Mouse (Mus musculus) mouse embryonic stem cell (cell line): Measurements from ENCODE around the gene Tmem115.

Experiments
- in situ Hi-C, 2 experiments: fragments of 300-500 bp; cut with MboI; formaldehyde crosslinking; loops; 1 replicate in 1 of 2; 3 replicates in 1 of 2; pipeline ENCODE4 v1.14.3; 2019 to 2020; ENCODE audit warnings: low sequenced_read_pairs in 2 of 2, low pct_unique_long_range_greater_than_20kb in 1 of 2, mixed read lengths in 1 of 2; ENCODE audit not compliant: unreplicated experiment in 1 of 2

Tmem115 gene

GRCm38 (mm10) chr9:107514303-107514955 is 19.3 kb upstream of the Tmem115 start:
- in situ Hi-C loops, result loop anchor here (5.0 kb wide), 2 partner anchors 142 to 157 kb away; no protein-coding TSS in a partner anchor

GRCm38 (mm10) chr9:107520331-107520730 is 13.4 kb upstream of the Tmem115 start:
- in situ Hi-C loops, result no loop called here

- in situ Hi-C loops, result no loop called here
These were observed 12.6 kb upstream of the Tmem115 start for GRCm38 (mm10) chr9:107521190-107521589.

- in situ Hi-C loops, result no loop called here
These were observed 11.9 kb upstream of the Tmem115 start for GRCm38 (mm10) chr9:107521711-107522399.

- in situ Hi-C loops, result no loop called here
These were observed 11.4 kb upstream of the Tmem115 start for GRCm38 (mm10) chr9:107522400-107522711.

- in situ Hi-C loops, result no loop called here
These were observed 7.3 kb upstream of the Tmem115 start for GRCm38 (mm10) chr9:107526198-107527026.

GRCm38 (mm10) chr9:107534408-107535202 is 860 bp downstream of the Tmem115 start:
- in situ Hi-C loops, result no loop called here

- in situ Hi-C loops, result no loop called here
These were observed 4.5 kb downstream of the Tmem115 start for GRCm38 (mm10) chr9:107538231-107538630.

- in situ Hi-C loops, result no loop called here
These were observed 5.0 kb downstream of the Tmem115 start for GRCm38 (mm10) chr9:107538711-107539110.

GRCm38 (mm10) chr9:107539940-107540339 is 6.2 kb downstream of the Tmem115 start:
- in situ Hi-C loops, result no loop called here

GRCm38 (mm10) chr9:107540420-107540819 is 6.7 kb downstream of the Tmem115 start:
- in situ Hi-C loops, result no loop called here

- in situ Hi-C loops, result no loop called here
These were observed 7.3 kb downstream of the Tmem115 start for GRCm38 (mm10) chr9:107541005-107541404.

GRCm38 (mm10) chr9:107541474-107542351 is 8.0 kb downstream of the Tmem115 start, which contains the start of the genes Cyb561d2 and Nprl2:
Gene Cyb561d2, minus strand, starts transcription at chr9:107542193.
Gene Nprl2, plus strand, starts transcription at chr9:107542226.
- in situ Hi-C loops, result no loop called here

GRCm38 (mm10) chr9:107542352-107542686 is 8.6 kb downstream of the Tmem115 start:
- in situ Hi-C loops, result no loop called here

GRCm38 (mm10) chr9:107542721-107543120 is 9.0 kb downstream of the Tmem115 start:
- in situ Hi-C loops, result no loop called here

- in situ Hi-C loops, result no loop called here
These were observed 9.6 kb downstream of the Tmem115 start for GRCm38 (mm10) chr9:107543299-107543698.

- in situ Hi-C loops, result no loop called here
These were observed 10.5 kb downstream of the Tmem115 start for GRCm38 (mm10) chr9:107544196-107544700.

GRCm38 (mm10) chr9:107544729-107545128 is 11.0 kb downstream of the Tmem115 start:
- in situ Hi-C loops, result no loop called here
